Mouse (Mus musculus) embryo, embryonic 10 days (tissue): ENCODE results near the gene Dync2li1.

Source experiments
- DNase-seq: peaks from one replicate; pipeline ENCODE4 v3.0.0-alpha.2; 2015; ENCODE audit warnings: low spot score

Gene Dync2li1

GRCm38 (mm10) chr17:84646477-84646876 lies 20.2 kb downstream of the Dync2li1 start:
- DNase-seq = no peak

- no peak for DNase-seq
These were observed 21.3 kb downstream of the Dync2li1 start for GRCm38 (mm10) chr17:84647630-84648029.

- no peak for DNase-seq
These were observed 24.2 kb downstream of the Dync2li1 start for GRCm38 (mm10) chr17:84650302-84651017.

GRCm38 (mm10) chr17:84653544-84653943 lies 27.2 kb downstream of the Dync2li1 start:
- no peak for DNase-seq

GRCm38 (mm10) chr17:84656205-84656604 lies 29.9 kb downstream of the Dync2li1 start:
- no peak for DNase-seq

GRCm38 (mm10) chr17:84656653-84657421 lies 30.5 kb downstream of the Dync2li1 start:
- no peak for DNase-seq

- DNase-seq = no peak
These were observed 31.1 kb downstream of the Dync2li1 start for GRCm38 (mm10) chr17:84657422-84657732.

GRCm38 (mm10) chr17:84657782-84658181 lies 31.5 kb downstream of the Dync2li1 start:
- DNase-seq = peak; percentile 51

GRCm38 (mm10) chr17:84658195-84658594 lies 31.9 kb downstream of the Dync2li1 start:
- DNase-seq = peak; percentile 82

GRCm38 (mm10) chr17:84658951-84659350 lies 32.7 kb downstream of the Dync2li1 start:
- DNase-seq = no peak

GRCm38 (mm10) chr17:84665053-84665452 lies 38.8 kb downstream of the Dync2li1 start:
- no peak for DNase-seq

GRCm38 (mm10) chr17:84665691-84666090 lies 39.4 kb downstream of the Dync2li1 start:
- peak; percentile 42 for DNase-seq

- DNase-seq = no peak
These were observed 41.6 kb downstream of the Dync2li1 start for GRCm38 (mm10) chr17:84667848-84668247.

- DNase-seq = no peak
These were observed 46.4 kb downstream of the Dync2li1 start for GRCm38 (mm10) chr17:84672376-84673369.

GRCm38 (mm10) chr17:84674048-84674447 lies 47.8 kb downstream of the Dync2li1 start:
- no peak for DNase-seq

GRCm38 (mm10) chr17:84675204-84675603 lies 48.9 kb downstream of the Dync2li1 start:
- DNase-seq = no peak

- peak; percentile 72 for DNase-seq
These were observed 49.7 kb downstream of the Dync2li1 start, which contains the start of gene Abcg8 for GRCm38 (mm10) chr17:84675951-84676366. Gene Abcg8 (plus strand): TSS chr17:84676302.

- no peak for DNase-seq
These were observed 51.3 kb downstream of the Dync2li1 start for GRCm38 (mm10) chr17:84677595-84677994.

- no peak for DNase-seq
These were observed 55.4 kb downstream of the Dync2li1 start for GRCm38 (mm10) chr17:84681670-84682069.

- DNase-seq = no peak
These were observed 56.7 kb downstream of the Dync2li1 start, which contains the start of gene Abcg5 for GRCm38 (mm10) chr17:84682734-84683717. Gene Abcg5 (minus strand): TSS chr17:84683011.

GRCm38 (mm10) chr17:84684284-84684683 lies 58.0 kb downstream of the Dync2li1 start:
- DNase-seq = no peak
